Mouse (Mus musculus) layer of hippocampus, postnatal 36 days (tissue): ENCODE measurements around the gene Fahd1. TPM values are rescaled to one million over a fixed set of nuclear protein-coding genes. Genes with fewer than 3 reads are reported as not detected.
A peak's percentile ranks its signal among the peaks of the same experiment; 100 is the strongest.

Experiments
- DNase-seq, 2 experiments: peaks; one replicate each; pipeline ENCODE4 v3.0.0; 2022
- total RNA-seq, 2 experiments: library from RNA; stranded (reverse); gene quantifications; 2 replicates each; pipeline ENCODE4 v1.2.3; 2021

Gene Fahd1
- total RNA-seq, 2 experiments from 2014 or later: 18.3 to 23.0 TPM

GRCm38 (mm10) chr17:24885356-24886133, 35.4 kb upstream of the Fahd1 start:
- DNase-seq: no peak

GRCm38 (mm10) chr17:24884391-24884790, 34.2 kb upstream of the Fahd1 start:
- DNase-seq: no peak

- no peak for DNase-seq
Observed at GRCm38 (mm10) chr17:24881738-24882440, 31.7 kb upstream of the Fahd1 start.

GRCm38 (mm10) chr17:24878531-24878930, 28.4 kb upstream of the Fahd1 start:
- no peak for DNase-seq

GRCm38 (mm10) chr17:24878117-24878397, 27.9 kb upstream of the Fahd1 start:
- no peak for DNase-seq

- no peak for DNase-seq
Observed at GRCm38 (mm10) chr17:24877336-24878116, 27.4 kb upstream of the Fahd1 start.

- DNase-seq: no peak
Observed at GRCm38 (mm10) chr17:24874989-24875388, 24.8 kb upstream of the Fahd1 start.

- DNase-seq: no peak
Observed at GRCm38 (mm10) chr17:24874405-24874745, 24.2 kb upstream of the Fahd1 start.

- no peak for DNase-seq
Observed at GRCm38 (mm10) chr17:24873695-24874404, 23.7 kb upstream of the Fahd1 start.

GRCm38 (mm10) chr17:24867914-24868313, 17.8 kb upstream of the Fahd1 start:
- DNase-seq: no peak

- no peak for DNase-seq
Observed at GRCm38 (mm10) chr17:24865776-24866175, 15.6 kb upstream of the Fahd1 start, which contains the start of gene Igfals. TSS of gene Igfals (plus strand) at chr17:24865997.

- no peak for DNase-seq
Observed at GRCm38 (mm10) chr17:24861785-24862184, 11.6 kb upstream of the Fahd1 start.

- DNase-seq: no peak
Observed at GRCm38 (mm10) chr17:24860076-24860475, 9.9 kb upstream of the Fahd1 start.

GRCm38 (mm10) chr17:24858967-24859366, 8.8 kb upstream of the Fahd1 start:
- peak in 1 of 2 experiments; percentile 40 for DNase-seq

GRCm38 (mm10) chr17:24857831-24858470, 7.8 kb upstream of the Fahd1 start:
- no peak for DNase-seq

GRCm38 (mm10) chr17:24856589-24856988, 6.4 kb upstream of the Fahd1 start:
- no peak for DNase-seq

GRCm38 (mm10) chr17:24855838-24856464, 5.8 kb upstream of the Fahd1 start:
- DNase-seq: no peak

- DNase-seq: no peak
Observed at GRCm38 (mm10) chr17:24851381-24852125, 1.4 kb upstream of the Fahd1 start.

GRCm38 (mm10) chr17:24850773-24851127, 586 bp upstream of the Fahd1 start:
- no peak for DNase-seq

- DNase-seq: no peak
Observed at GRCm38 (mm10) chr17:24849733-24850064, 465 bp downstream of the Fahd1 start.

- DNase-seq: no peak
Observed at GRCm38 (mm10) chr17:24848600-24849031, 1.5 kb downstream of the Fahd1 start.
